10 mouse cellular contexts compared by ENCODE assay signal in the genomic region with DNA sequence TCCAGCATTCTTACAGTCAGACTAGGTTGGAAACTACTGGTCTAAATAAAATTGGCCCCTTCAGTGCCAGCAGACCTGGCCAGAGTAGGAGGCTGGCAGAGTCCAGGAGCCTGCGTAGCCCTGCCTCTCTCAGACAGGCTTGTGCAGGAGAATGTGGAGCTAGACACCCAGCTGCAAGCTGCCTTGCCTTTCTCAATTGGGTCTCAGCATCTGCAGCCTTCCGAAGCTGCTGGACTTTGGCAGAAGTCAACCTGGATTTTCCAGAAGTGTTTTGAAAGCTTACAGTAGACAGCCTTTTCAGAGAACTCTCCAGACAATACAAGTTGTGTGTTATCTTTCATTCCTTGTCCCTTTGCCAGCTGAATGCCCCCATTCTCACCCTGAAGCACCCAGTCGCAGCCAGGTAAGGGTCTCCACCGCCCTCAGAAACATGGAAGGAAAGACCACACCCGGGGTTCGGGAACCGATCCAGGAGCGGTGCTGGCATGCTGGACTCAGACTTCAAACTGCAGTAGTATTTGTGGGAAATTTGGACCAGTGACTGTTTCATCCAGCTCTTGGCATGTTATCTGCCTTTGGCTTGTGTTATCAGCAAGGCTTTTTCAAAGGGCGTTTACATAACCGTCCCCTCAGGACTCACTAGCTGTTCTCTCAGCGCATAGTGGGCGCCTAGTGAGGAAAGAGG.
DNase-seq lines count a peak whose midpoint lies in the region; ATAC-seq and TF ChIP-seq lines count a peak whose summit lies in the region.
"Had no signal": no experiment of that assay in that cellular context is flagged by ENCODE, and none has a peak within 500 bp of the region (broad histone marks: within the 10 kb centered on the region; RNA-seq: fewer than 3 reads in every experiment).

No protein-coding gene starts in this region.

- TF ChIP-seq EP300 in liver, postnatal 0 days (IDR thresholded peaks at IDR 0.05; ENCODE audit: low read depth), result no peak

- no peak for TF ChIP-seq CTCF in liver, adult 2 months (IDR thresholded peaks at IDR 0.05; ENCODE audit: low read depth, low read length)
- TF ChIP-seq CTCF in liver, postnatal 0 days (IDR thresholded peaks at IDR 0.05; ENCODE audit: low read depth), result no peak

- no peak overlapping the region for H3K4me2 ChIP-seq in liver, postnatal 0 days (ENCODE audit: low read depth, low read length)
- H3K4me2 ChIP-seq in heart, embryonic 15.5 days, result no peak overlapping the region
- H3K4me2 ChIP-seq in kidney, embryonic 15.5 days, result no peak overlapping the region
- H3K4me2 ChIP-seq: lung, embryonic 15.5 days had no signal

- H3K27ac ChIP-seq in liver, adult 2 months (replicated peaks; ENCODE audit: insufficient read depth, low read depth, low read length), result no peak overlapping the region
- no peak overlapping the region for H3K27ac ChIP-seq in liver, postnatal 0 days (ENCODE audit: low read depth)
- peak overlapping the region; percentile 60 for H3K27ac ChIP-seq in heart, embryonic 15.5 days
- H3K27ac ChIP-seq in kidney, embryonic 15.5 days, result no peak overlapping the region
- H3K27ac ChIP-seq: forebrain, embryonic 10.5 days; lung, embryonic 15.5 days had no signal

- no peaks in the 10 kb centered on the region for H3K79me2 ChIP-seq in liver, adult 2 months (ENCODE audit: control insufficient read depth, insufficient read depth, low read length)

- no peak overlapping the region for H3K9ac ChIP-seq in liver, adult 2 months (ENCODE audit: low read depth, low read length)
- no peak overlapping the region for H3K9ac ChIP-seq in liver, postnatal 0 days (replicated peaks)
- no peak overlapping the region for H3K9ac ChIP-seq in heart, embryonic 15.5 days
- no peak overlapping the region for H3K9ac ChIP-seq in kidney, embryonic 15.5 days
- H3K9ac ChIP-seq: lung, embryonic 15.5 days had no signal

- no peak for TF ChIP-seq POLR2A in liver, adult 2 months (IDR thresholded peaks at IDR 0.05; ENCODE audit: extremely low read depth, insufficient read depth, low read length)

- no peak overlapping the region for H3K4me3 ChIP-seq in liver, adult 2 months (ENCODE audit: insufficient read depth, low read depth, low read length)
- no peak overlapping the region for H3K4me3 ChIP-seq in liver, postnatal 0 days (ENCODE audit: low read depth, low read length)
- H3K4me3 ChIP-seq in heart, embryonic 15.5 days, result no peak overlapping the region
- no peak overlapping the region for H3K4me3 ChIP-seq in kidney, embryonic 15.5 days (replicated peaks)
- H3K4me3 ChIP-seq: forebrain, embryonic 10.5 days; lung, embryonic 15.5 days had no signal

- no peaks in the 10 kb centered on the region for H3K36me3 ChIP-seq in liver, adult 2 months (ENCODE audit: control insufficient read depth, insufficient read depth, low read length)
- no peaks in the 10 kb centered on the region for H3K36me3 ChIP-seq in liver, postnatal 0 days (replicated peaks; ENCODE audit: insufficient read depth, low read length)
- H3K36me3 ChIP-seq in heart, embryonic 15.5 days, result no peaks in the 10 kb centered on the region
- no peaks in the 10 kb centered on the region for H3K36me3 ChIP-seq in kidney, embryonic 15.5 days
- H3K36me3 ChIP-seq: forebrain, embryonic 10.5 days; lung, embryonic 15.5 days had no signal

- peak; percentile 88 for DNase-seq in liver, adult 2 months (ENCODE audit: extremely low read depth, low read depth, low spot score)
- DNase-seq in liver, postnatal 0 days, result no peak
- DNase-seq in cerebellum, postnatal 25 days, result peak; percentile 27 to 28
- peak; percentile 18 for DNase-seq in ovary, postnatal 14 days (ENCODE audit: low spot score)
- DNase-seq in kidney, postnatal 10 days, result no peak

- H3K9me3 ChIP-seq in liver, postnatal 0 days (ENCODE audit: low read length), result no peaks in the 10 kb centered on the region
- no peaks in the 10 kb centered on the region; the same call in 1 of the 2 replicates for H3K9me3 ChIP-seq in heart, embryonic 15.5 days (replicated peaks)
- H3K9me3 ChIP-seq in kidney, embryonic 15.5 days (replicated peaks), result peaks cover 6% of the 10 kb centered on the region; the same call in 1 of the 2 replicates
- H3K9me3 ChIP-seq: forebrain, embryonic 10.5 days; lung, embryonic 15.5 days had no signal

- no peak for ATAC-seq in liver, postnatal 0 days
- ATAC-seq in heart, embryonic 15.5 days (replicated peaks; ENCODE audit: insufficient number of reproducible peaks, insufficient read depth, low FRiP score, low read depth), result 0 out of 2 replicates have a peak, but pooled peaks have one; percentile 29
- no peak for ATAC-seq in activated CD4-positive, CD25-positive, alpha-beta regulatory T cell, adult 4 months
- ATAC-seq in kidney, embryonic 15.5 days (replicated peaks; ENCODE audit: low FRiP score), result no peak

- H3K27me3 ChIP-seq in liver, adult 2 months (ENCODE audit: control insufficient read depth, insufficient read depth, low read length), result no peaks in the 10 kb centered on the region
- no peaks in the 10 kb centered on the region for H3K27me3 ChIP-seq in liver, postnatal 0 days (ENCODE audit: insufficient read depth, low read length)
- H3K27me3 ChIP-seq in heart, embryonic 15.5 days, result no peaks in the 10 kb centered on the region
- no peaks in the 10 kb centered on the region for H3K27me3 ChIP-seq in kidney, embryonic 15.5 days
- H3K27me3 ChIP-seq: lung, embryonic 15.5 days had no signal

- 50% methylated on average over 12 of the region's 12 CpGs for WGBS in liver, adult 2 months
- WGBS in liver, postnatal 0 days (ENCODE audit: insufficient replicate concordance), result 59% methylated on average over 12 of the region's 12 CpGs
- 39% methylated on average over 12 of the region's 12 CpGs for WGBS in heart, embryonic 15.5 days
- 89% methylated on average over 12 of the region's 12 CpGs for WGBS in kidney, embryonic 15.5 days

- H3K4me1 ChIP-seq in liver, adult 2 months (ENCODE audit: control insufficient read depth, insufficient read depth, low read length), result peaks cover 2% of the 10 kb centered on the region
- no peaks in the 10 kb centered on the region for H3K4me1 ChIP-seq in liver, postnatal 0 days (ENCODE audit: insufficient read depth)
- H3K4me1 ChIP-seq in heart, embryonic 15.5 days (replicated peaks), result peaks cover 25% of the 10 kb centered on the region
- H3K4me1 ChIP-seq in kidney, embryonic 15.5 days, result peaks cover 5% of the 10 kb centered on the region; the same call in 1 of the 2 replicates
- H3K4me1 ChIP-seq: forebrain, embryonic 10.5 days had no signal

Comparison
In these comparisons a context has a peak if more than half of its experiments do, and no peak if none do; other contexts are left out.
1. DNase-seq: peak in liver, adult 2 months (single experiment), cerebellum, postnatal 25 days (2 of 2) and ovary, postnatal 14 days (single experiment); none in liver, postnatal 0 days (single experiment) and kidney, postnatal 10 days (single experiment).